Mouse (Mus musculus): Measurements from ENCODE around the gene Ubtf.

Ubtf gene

DNA sequence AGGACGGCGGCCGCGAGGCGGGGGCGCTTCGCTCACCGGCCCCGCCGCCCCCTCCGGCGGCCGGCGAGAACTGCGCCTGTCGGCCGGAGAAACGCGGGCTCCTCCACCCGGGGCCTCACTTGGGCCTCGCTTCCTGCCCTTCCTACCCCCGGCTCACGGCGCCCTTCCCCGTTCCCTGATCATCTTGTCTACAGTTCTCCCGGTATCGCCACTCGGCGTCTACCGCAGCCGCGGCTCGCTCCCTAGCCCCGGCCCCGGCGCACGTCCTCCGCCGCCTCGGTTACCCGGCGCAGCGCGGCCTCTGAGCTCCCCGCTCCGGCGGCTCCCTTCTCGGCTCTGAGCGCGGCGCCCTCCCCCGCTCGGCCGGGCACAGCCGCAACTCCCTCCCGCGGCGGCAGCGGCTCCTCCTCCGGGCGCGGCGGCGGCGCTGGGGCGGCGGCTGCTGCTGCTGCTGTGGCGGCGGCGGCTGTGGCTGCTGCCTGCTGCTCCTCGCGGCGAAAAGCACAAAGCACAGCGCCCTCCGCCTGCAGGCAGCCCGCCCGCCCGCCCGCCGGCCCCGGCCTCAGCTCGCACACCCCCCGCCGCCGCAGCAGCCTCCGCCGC lies 2.1 kb downstream of the Ubtf start:
- DNase-seq = peak; percentile 86

GRCm38 (mm10) chr11:102316572-102317297 lies 2.8 kb downstream of the Ubtf start:
- peak; percentile 94 for DNase-seq

DNA sequence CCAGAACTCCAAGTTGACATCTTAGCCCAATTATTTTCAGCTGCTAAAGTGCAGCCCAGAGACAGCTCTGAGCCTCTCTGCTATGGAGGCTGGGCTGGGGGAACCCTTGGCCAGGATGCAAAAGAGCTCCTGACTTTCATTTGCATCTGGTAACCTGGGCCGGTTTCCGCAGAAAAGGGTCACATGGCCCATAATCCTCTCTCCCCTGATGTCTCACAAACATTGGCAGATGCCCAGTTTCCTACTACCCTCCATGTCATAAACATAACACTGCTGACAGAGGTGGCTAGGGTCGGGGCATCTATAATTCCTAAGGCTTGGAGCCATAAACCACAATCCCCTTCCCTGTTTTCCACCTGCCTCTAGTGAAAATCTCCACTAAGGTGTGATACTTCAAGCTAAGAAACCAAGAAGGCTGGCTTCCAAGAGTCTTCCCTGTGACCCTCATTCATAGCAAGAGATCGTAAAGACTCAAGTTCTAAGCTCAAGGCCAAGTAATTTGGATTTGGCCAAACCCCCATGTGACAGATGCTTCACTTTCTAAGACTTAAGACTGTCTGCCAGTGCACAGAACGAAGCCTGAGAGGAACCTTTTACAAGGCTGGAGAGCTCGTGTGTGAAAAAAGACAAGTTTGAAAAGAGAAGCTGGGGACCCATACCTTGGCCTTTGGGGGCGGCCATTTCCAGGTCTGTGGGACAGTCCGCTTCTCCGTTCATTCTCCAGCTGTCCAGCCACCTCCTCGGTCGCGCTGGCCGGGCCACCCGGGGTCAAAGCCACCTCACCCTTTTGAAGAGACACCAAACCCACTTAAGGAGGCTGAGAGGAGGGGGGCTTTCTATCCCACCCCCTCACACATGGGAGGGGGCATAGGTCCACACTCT lies 3.6 kb downstream of the Ubtf start:
- peak; percentile 19 for DNase-seq

DNA sequence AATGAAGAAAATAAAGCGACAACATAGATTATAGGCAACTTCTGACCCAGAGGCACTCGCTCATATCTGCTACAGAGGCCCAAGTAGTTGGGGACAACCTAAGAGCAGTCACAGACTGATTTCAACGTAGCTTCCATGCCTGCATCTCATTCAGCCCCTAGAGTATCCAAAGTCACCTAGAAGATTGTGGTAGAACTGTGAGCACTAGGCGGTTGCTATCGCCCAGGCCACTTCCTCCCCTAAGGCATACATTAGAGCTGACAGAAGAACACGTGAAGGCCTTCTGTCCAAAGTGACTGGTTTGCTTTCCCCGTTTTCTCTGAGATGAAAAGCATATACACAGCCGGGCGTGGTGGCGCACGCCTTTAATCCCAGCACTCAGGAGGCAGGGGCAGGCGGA lies 5.2 kb downstream of the Ubtf start:
- no peak for DNase-seq

DNA sequence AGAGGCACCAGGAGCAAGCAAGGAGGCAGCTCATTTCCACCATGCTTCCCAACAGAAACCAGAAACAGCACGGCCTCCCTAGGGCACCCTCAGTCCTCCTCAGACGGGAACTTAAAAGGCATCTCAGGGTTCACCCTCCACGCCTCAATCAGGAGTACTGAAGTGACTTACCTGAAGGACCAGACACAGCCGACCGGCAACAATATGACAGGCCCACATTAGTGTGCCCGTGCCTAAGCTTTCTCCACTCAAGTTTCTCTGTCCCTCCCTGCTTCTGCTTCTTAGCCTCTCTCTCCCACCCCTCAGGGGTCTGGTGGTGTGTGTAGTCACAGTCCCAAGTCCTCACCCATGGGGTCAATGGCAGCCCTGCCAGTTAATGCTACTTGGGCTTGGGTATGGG lies 7.0 kb downstream of the Ubtf start:
- peak; percentile 6 for DNase-seq

GRCm38 (mm10) chr11:102311966-102312365 lies 7.6 kb downstream of the Ubtf start:
- DNase-seq = no peak

- peak; percentile 17 for DNase-seq
Measured at GRCm38 (mm10) chr11:102310768-102311695, 8.5 kb downstream of the Ubtf start.

DNA sequence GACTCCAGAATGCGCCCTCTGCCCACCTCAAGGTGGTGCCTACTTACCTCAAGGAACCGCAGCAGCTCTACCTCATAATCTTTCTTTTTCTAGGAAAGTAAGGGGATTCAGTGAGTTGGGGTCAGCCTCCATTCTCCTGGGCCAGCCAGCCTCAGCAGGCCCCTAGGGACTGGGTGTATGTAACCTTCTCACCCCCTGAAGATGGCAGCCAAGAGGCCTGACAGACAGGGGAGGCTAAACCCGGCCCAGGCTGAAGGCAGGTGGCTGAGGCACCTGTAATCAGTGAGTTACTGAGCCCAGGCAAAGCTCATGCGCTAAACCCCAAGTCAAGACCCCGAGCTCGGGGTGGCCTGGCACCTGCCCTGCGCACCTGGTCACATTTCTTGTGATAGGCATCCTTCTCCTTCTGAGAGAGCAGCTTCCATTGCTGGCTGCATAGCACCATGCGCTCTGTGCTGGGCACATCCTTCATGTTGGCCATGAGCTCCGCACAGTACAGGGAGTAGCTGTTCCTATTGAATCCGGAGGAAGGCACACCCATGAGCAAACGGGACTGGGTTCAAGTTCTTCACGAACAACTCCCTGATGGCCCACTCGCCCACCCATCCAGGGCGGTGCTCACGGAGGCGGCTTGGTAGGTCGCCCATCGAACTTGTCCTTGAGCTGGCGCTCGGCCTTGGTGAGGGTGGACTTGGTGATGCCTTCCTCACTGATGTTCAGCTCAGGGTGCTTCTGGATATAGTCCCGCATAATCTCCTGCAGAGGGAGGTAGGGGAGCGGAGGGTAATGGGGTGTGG lies 9.5 kb downstream of the Ubtf start:
- peak; percentile 35 for DNase-seq

- DNase-seq = peak; percentile 97
Measured at GRCm38 (mm10) chr11:102308979-102309378, 10.6 kb downstream of the Ubtf start.

GRCm38 (mm10) chr11:102308104-102308503 lies 11.4 kb downstream of the Ubtf start:
- peak; percentile 13 for DNase-seq

- DNase-seq = peak; percentile 5
Measured at GRCm38 (mm10) chr11:102305359-102305758, 14.2 kb downstream of the Ubtf start.

GRCm38 (mm10) chr11:102304141-102304540 lies 15.4 kb downstream of the Ubtf start:
- DNase-seq = peak; percentile 3

- DNase-seq = peak; percentile 90
Measured at GRCm38 (mm10) chr11:102299839-102300238, 19.7 kb downstream of the Ubtf start.

DNA sequence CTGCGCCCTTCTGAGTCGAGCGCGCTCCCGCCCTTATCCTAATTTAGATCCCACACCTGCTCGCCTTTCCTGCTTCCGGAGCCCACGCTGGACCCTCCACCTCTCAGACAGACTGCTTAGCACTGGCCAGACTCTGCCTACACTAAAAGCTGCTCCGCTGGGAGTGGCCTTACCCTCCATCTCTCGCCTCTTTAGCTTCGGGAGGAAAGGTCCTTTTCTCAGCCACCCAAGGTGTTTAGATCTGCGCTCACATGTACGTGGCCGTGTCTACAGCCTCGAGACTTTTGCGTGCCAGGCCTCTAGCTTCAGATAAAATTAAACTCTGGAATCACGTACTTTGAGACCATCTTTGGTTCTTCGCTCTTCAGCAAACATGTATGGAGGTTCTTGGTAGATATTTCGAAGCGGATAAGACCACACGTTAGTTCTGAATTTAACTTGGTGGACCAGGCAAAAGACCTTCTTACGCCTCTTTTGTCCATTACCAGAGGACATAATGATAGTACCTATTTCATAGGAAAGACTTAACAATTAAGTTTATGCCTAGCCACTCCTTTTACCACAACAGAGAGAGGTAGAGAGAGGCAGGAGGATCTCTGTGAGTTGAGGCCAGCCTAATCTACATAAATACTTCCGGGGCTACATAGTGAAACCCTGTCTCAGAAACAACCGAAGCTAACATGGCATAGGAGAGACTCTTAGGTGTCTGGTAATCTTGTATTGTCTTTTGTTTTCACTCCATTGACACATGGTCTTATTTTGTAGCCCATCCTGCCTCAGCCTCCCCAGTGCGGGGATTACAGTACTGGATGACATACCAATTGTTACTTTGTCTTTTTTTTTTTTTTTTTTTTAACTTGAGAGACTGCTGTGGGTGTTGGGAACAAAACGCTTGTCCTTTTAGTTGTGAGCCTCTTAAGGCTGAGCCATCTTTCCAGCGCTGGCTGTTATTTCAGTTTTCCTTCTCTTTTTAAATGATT lies 21.7 kb downstream of the Ubtf start:
- DNase-seq = no peak

DNA sequence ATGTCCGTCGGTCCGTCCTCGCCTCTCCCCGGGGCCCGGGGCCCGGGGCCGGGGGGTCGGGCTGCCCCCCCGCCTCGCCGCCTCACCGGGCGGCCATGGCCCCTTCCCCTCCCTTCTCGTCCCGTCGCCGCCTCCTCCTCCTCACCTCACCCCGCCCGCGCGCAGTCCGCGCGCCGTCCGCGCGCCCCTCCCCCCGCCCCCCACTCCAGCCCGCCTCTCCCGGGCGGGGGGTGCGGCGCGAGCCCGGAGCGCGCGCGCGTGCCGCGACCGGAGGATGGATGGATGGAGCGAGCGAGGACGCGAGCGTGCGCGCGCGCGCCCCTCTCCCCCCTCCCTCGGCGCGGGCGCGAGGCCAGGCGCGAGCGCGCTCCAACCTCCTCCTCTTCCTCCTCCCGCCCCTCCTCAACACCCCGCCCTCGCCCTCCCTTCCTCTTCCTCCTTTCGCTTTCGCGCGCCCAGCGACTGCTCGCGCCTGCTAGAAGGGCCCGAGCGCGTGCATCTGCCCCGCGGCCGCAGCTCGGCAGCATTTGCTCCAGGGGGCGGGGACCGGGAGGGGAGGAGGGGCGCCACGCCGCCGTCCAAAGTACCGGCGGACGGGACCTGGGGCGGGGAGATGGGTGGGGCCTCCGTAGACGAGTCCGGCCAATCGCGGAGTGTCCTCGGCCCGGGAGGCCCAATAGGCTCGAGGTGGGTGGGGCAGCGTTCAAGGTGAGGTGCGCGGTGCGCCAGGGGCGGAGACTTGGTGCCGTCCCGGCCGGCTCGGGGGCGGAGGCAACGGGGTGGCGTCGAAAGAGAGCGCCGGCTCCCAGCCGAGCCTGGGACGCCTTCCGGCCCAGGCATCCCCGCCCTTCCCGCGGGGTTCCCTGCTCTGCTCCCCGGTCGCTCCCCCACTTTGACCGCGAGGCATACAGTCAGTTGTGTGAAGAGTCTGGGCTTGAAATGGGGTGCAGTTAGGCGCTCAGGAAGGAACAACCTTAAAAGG lies 22.8 kb downstream of the Ubtf start, which contains the start of gene Atxn7l3:
Gene Atxn7l3, minus strand, starts transcription at position 141 of the 982 bp plus-strand sequence.
- DNase-seq = peak; percentile 98

DNA sequence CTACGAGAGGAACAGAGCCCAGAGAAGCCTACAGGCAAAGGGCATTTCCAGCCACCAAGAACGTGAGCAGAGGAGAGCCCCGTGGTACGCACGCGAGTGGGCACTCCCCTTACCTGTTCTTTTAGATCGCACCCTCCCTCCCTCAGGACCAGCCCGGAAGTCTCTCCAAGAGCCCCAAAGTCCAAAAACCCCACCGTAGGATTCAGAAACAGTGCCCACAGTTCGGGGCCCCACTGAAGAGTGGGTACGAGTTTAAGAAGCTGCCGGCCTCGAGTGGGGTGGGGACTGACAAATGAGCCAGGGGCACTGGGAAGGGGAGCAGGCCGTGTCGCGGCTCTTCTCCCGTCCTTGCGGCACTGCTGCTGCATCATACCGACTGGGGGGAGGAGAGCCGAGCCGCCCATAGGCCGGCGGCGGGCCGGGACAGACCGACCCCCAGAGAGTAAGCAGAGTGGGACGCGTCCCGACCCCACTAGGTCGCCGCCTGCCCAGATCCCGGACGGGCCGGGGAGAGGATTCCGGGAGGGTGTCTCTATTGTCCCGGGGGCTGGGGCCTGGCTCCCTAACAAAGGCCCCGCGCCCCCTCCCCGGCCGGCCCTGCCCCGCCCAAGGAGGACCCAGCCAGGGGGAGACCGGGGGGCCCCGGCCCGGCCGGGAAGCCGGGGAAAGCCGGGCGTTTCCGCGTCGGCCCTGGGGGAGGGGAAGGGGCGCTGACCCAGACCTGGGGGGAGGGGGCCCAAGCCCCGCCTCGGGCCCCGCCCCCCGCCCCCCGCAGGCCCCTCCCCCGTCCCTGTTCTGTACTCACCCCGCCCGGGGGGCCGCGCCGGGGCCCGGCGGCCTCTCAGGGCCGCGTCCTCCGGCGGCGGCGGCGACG lies 23.7 kb downstream of the Ubtf start:
- DNase-seq = peak; percentile 82

DNA sequence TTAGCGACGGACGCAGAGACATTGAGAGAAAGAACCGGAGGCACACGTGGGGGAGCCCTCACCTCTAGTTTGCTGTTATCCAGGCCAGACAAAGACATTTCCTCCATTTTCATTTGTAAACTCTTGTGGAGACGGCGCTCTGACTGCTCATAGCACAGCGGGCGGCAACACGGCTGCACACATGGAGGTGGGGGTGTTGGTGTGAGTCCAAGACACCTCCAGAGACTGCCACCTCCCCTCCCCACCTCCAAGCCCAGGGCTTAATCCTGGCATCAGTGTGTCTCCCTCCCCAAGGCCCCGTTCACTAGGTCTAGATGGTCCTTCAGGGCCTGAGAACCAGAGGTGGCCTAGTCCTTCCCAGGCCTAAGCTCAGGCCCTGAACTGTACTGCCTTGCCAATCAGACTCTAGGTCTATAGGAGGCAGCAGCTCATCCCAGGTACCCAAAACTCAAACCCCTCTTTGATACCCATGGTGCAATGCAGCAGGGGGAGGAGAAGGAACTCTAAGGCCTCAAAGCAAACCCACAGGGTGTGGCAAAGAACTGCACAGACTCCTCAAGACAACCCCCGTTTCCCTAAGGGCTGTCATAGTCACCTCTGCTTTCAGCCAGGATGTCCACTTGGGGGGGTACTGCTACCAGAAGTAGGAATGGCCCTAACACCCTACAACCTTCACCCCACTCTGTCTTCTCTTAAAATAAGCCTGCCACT lies 24.5 kb downstream of the Ubtf start:
- DNase-seq = peak; percentile 71
